Mouse (Mus musculus) gastrocnemius, postnatal 10 days (tissue): Measurements from ENCODE around the gene Wdr83. TPM values are rescaled to one million over a fixed set of nuclear protein-coding genes. Genes with fewer than 3 reads are reported as not detected.

Experiments
- DNase-seq: peaks from one replicate; pipeline ENCODE4 v3.0.0; 2021; ENCODE audit warnings: mixed read lengths
- microRNA-seq, 2 experiments: library from miRNA; unstranded; fragments of <30 nt; microRNA quantifications; one replicate each; pipeline ENCODE4 v1.2.0; 2021
- total RNA-seq, 2 experiments: library from RNA; stranded (reverse); gene quantifications; 2 replicates each; pipeline ENCODE4 v1.2.3; 2021

The Wdr83 gene
- total RNA-seq, 2 experiments from 2014 or later: 18.2 to 21.6 TPM

DNA sequence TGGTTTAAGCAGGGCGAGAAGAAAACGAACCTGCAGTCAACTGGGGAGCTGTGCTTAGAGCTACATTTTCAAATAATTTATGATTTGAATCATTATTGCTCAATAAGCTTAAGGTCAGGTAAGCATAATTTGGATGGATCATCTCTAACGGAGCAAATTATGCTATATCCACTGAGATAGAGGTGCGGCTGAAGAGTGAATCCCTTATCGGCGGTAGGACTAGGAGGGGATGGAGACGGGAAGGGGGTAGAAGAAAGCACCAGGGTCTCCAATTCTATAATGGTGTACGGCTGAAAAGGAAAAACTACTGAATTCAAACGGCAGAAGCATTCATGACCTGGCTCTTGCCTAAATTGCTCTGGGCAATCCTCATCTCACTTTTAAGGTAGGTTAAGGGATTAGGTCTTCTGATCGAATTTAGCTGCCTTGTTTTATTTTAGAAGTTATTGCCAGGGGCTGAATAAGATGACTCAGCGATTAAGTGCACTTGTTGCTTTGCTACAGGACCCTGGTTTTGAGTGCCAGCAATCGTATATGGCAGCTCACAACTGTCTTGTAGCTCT, 45.9 kb downstream of the Wdr83 start:
- DNase-seq: no peak

DNA sequence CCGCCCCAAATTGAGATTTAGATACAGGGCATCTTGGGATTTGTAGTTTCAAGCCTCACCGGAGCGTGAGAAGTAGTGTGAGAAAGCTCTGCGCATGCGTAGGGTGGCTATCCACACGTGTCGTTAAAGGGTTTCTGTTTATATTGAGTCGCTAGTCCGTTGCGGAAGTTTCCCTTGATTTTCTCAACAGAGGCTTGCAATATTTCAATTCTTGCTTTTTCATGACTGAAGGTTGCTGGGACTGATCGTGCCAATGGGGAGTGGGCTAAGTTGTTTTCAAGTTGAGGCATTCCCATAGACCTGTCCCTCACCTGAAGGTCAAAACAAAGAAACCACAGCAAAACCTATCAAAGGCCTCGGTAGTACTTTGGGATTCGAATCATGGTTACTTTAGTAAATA, 46.3 kb downstream of the Wdr83 start:
- peak; percentile 73 for DNase-seq

DNA sequence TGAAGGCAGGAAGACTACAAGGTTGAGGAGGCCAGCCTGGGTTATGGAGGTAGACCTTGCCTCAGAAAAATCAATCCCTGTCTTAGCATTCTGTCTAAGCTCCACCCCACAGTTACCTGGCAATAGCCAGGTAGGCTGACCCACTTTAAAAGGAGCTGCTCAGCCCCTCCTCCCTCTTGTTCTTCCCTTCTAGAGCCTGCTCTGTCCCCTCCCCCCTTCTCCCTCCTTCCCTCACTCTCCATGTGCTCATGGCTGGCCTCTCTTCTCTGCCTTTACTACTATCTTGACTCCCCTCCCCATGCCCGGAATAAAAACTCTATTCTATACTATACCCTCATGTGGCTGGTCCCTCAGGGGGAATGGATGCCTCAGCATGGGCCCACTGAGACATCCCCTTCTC, 47.2 kb downstream of the Wdr83 start:
- no peak for DNase-seq

DNA sequence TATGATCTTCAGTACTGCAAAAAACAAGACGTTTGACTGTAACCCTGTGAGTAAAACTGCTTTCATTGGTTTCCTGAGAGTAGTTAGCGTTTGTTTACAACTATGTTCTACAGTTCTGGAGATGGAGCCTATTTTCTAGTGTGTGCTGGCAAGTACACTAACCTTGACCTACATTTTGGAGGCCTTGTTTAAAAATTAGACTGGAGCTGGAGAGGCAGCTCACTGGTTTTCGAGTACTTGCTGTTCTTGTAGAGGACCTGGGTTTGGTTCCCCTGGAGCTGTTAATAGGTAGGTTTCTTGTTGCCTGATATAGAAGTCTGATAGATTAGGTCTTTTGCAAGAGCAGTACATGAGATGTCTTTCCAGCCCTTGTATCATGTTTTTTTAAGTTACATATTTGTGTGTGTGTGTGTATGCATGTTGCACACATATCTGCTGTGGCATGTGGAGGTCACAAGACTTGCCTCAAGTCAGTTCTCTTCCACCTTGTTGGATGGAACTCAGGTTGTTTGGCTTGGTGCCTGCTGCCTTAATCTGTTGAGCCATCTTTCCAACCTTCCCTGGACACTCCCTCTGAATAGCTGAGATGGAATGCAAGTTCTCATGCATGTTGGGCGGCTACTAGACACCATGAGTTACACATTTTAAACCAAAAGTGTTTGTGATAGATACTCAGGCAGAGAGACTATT, 48.3 kb downstream of the Wdr83 start:
- no peak for DNase-seq

DNA sequence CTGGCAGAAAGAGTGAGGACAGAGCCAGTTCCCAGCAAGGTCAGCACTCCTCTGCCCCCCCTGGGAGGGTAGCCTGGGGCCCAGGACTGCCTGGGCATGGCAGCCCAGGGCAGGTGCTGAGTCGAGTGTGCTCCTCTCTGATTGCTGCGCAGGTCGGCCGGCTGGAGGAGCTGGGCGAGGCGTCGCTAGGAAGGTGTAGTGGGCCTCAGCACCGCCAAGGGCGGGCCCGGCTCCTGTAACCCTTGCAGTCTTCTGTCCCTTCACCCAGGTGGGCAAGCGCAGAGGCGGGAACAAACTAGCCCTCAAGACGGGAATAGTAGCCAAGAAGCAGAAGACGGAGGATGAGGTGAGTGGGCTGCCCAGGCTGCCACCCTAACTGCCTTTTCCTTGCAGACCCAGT, 51.8 kb downstream of the Wdr83 start:
- no peak for DNase-seq

DNA sequence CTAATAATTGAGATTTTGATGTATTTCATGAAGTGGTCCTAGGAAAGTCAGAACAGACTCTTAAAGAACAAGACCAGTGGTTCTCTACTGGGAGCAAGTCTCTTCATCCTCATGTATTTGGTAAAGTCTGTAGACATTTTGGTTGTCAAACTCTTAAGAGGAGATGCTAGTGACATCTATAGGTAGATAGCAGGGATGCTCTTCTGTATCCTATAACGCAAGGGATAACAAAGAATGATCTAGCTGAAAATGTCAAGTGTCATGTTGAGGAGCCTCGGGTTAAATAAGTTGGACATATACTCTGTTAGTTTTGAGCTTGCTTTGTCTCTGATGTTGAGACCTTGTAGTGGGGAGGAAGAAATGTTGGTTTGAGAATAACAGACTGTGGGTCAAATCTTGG, 53.2 kb downstream of the Wdr83 start:
- DNase-seq: no peak

DNA sequence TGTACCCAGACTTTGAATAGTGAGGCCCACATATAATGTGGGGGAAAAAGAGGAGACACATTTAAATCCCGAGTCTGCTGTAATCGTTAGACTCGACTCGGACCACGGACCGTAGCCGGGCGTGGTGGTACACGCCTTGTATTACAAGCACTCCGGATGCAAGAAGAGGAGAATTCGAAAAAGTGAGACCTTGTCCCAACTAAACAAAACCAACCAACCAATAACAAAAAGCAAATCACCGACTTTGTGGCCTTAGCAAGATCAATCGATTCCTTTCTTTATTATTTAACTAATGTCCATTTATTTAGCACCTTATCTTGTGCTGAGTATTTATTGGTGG, 53.6 kb downstream of the Wdr83 start:
- DNase-seq: no peak

DNA sequence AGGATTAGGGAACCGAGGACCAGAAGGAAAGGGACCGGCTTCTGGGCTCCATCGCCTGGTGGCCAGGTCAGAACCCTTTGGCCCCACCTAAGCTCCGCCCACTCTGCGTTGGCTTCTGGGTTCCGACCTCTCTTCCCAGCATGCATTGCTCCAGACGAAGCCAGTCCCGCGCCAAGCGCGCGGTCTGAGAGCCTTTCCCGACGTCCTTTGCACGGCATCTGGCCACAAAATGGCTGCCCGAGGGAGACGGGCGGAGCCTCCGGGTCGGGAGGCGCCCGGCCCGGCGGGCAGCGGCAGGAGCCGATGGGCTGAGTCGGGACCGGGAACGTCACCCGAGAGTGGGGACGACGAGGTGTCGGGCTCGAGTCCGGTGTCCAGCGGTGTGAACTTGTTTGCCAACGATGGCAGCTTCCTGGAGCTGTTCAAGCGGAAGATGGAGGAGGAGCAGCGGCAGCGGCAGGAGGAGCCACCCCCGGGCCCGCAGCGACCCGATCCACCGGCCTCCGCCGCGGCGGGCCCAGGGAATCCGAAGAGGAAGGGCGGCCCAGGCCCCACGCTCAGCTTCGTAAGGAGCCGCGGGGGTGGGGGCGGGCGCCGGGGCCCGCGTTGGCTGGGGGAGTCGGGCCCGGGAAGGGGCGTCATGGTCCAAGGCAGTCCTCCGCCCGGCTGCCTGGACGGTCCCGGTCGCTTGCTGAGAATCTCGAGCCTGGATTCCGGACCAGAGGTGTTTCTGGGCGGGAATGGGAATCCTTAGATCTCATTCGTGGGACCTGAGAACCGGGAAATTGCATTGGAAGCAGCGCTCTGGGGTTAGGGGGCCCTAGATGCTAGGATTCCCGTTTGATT, 54.2 kb downstream of the Wdr83 start, which contains the start of gene Trir:
TSS of gene Trir (plus strand) at position 154 of the 846 bp plus-strand sequence.
- peak; percentile 96 for DNase-seq

DNA sequence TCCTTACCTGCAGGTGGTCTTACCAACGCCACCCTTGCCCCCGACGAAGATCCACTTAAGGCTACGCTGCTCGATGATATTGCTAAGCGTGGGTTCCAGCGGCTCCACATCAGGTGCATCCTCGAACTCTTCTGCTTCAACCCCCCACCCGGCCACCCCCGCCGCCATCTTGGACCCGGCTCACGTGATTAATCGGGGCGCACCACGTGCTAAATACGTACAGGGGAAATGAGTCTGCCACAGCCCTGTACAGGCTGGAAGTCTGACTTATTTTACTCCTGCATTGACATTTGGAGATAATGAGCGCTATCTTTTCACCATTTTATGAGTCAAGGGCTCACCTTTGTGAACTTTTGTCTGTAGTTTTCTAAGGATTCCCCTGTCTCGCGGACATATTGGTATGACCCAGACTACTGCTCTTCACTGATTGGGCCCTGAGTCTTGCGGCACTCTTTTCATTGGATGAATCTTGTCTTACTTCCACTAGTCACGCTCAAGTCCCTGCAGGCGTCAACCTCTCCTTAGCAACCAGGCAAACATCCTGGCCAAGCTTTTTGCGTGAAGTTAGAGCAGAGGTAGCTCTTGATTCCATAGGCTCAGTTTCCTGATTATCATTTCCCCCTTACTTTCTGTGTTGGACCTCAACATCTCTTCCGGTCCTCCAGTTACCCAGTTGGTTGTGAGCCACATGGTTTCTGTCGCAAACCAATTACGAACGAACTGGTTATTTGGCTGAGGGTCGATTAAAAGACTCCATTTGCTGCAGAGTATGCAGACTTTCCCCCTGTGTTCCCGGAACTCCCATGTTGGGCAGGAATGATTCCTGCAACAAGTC, 55.8 kb downstream of the Wdr83 start, which contains the start of gene Asna1:
TSS of gene Asna1 (minus strand) at position 184 of the 835 bp plus-strand sequence.
- peak; percentile 77 for DNase-seq

Small RNA genes lying within 50 kb of the gene (microRNA-seq; reads per million reads assigned to microRNA genes)
- gene Gm23388 (0 to 0.25 reads per million in 2 experiments), gene Mir7070 (0.50 to 0.95 reads per million in 2 experiments)

Other genes starting within 250 kb of the Wdr83 start
- 10 to 100 TPM; 30.3 to 33.4 TPM for gene Gadd45gip1, start 249.8 kb downstream of the Wdr83 start, total RNA-seq
- gene Rad23a, start 240.6 kb downstream of the Wdr83 start, total RNA-seq: 100 to 1,000 TPM; 124 to 130 TPM
- gene Calr, start 234.4 kb downstream of the Wdr83 start, total RNA-seq: 100 to 1,000 TPM; 234 to 286 TPM
- 10 to 100 TPM; 29.7 to 31.4 TPM for gene Farsa, start 224.3 kb downstream of the Wdr83 start, total RNA-seq
- 1 to 10 TPM; 4.7 to 5.2 TPM for gene Syce2, start 209.2 kb downstream of the Wdr83 start, total RNA-seq
- 10 to 100 TPM; 21.1 to 24.1 TPM for gene Gcdh, start 187.4 kb downstream of the Wdr83 start, total RNA-seq
- gene Klf1, start 179.4 kb downstream of the Wdr83 start, total RNA-seq: under 1 TPM in 1 of 2 experiments, not detected in 1; 0.84 TPM
- 1 to 10 TPM; 5.7 to 6.2 TPM for gene Dnase2a, start 172.7 kb downstream of the Wdr83 start, total RNA-seq
- gene Mast1, start 143.9 kb downstream of the Wdr83 start, total RNA-seq: under 1 TPM; 0.20 to 0.45 TPM
- gene Rtbdn, start 134.3 kb downstream of the Wdr83 start, total RNA-seq: not detected
- not detected for gene Gm49661, start 111.9 kb downstream of the Wdr83 start, total RNA-seq
- gene Prdx2, start 111.7 kb downstream of the Wdr83 start, total RNA-seq: 100 to 1,000 TPM; 260 to 267 TPM
- gene Rnaseh2a, start 111.5 kb downstream of the Wdr83 start, total RNA-seq: 10 to 100 TPM; 26.7 to 36.8 TPM
- gene Junb, start 102.6 kb downstream of the Wdr83 start, total RNA-seq: 1 to 10 TPM; 5.8 to 8.9 TPM
- gene Hook2, start 90.7 kb downstream of the Wdr83 start, total RNA-seq: 1 to 10 TPM; 2.3 to 2.7 TPM
- gene Best2, start 66.8 kb downstream of the Wdr83 start, total RNA-seq: not detected
- 10 to 100 TPM; 47.4 to 47.8 TPM for gene Asna1, start 56.0 kb downstream of the Wdr83 start, total RNA-seq
- gene Trir, start 54.5 kb downstream of the Wdr83 start, total RNA-seq: 10 to 100 TPM; 94.0 to 98.0 TPM
- 10 to 100 TPM; 27.7 to 35.6 TPM for gene Tnpo2, start 44.4 kb downstream of the Wdr83 start, total RNA-seq
- 1 to 10 TPM; 5.5 to 7.5 TPM for gene Fbxw9, start 21.3 kb downstream of the Wdr83 start, total RNA-seq
- not detected for gene Gm5741, start 13.3 kb downstream of the Wdr83 start, total RNA-seq
- gene Dhps, start 9.5 kb downstream of the Wdr83 start, total RNA-seq: 10 to 100 TPM; 20.6 to 22.1 TPM
- 10 to 100 TPM; 41.1 to 48.0 TPM for gene Wdr83os, start 566 bp downstream of the Wdr83 start, total RNA-seq
- 10 to 100 TPM; 16.6 to 20.9 TPM for gene Man2b1, start 2.0 kb upstream of the Wdr83 start, total RNA-seq
- gene Zfp791, start 41.8 kb upstream of the Wdr83 start, total RNA-seq: 1 to 10 TPM in 1 of 2 experiments, under 1 TPM in 1; 0.79 to 1.0 TPM
- not detected for gene Cks1brt, start 70.6 kb upstream of the Wdr83 start, total RNA-seq
- gene Olfr371, start 144.7 kb upstream of the Wdr83 start, total RNA-seq: not detected
- 10 to 100 TPM; 14.2 to 20.2 TPM for gene Orc6, start 218.3 kb upstream of the Wdr83 start, total RNA-seq
- 10 to 100 TPM; 57.9 to 59.7 TPM for gene Vps35, start 218.5 kb upstream of the Wdr83 start, total RNA-seq